Mouse (Mus musculus) right cerebral cortex, postnatal 4 days (tissue): Measurements from ENCODE around the gene Slc7a14.

Source experiments
- DNase-seq: peaks from one replicate; pipeline ENCODE4 v3.0.0-alpha.2; 2022

Slc7a14 gene

GRCm38 (mm10) chr3:31260964-31261346 is 49.2 kb downstream of the Slc7a14 start:
- DNase-seq: no peak

GRCm38 (mm10) chr3:31260329-31260963 is 49.7 kb downstream of the Slc7a14 start:
- DNase-seq: no peak

- no peak for DNase-seq
Observed at GRCm38 (mm10) chr3:31259553-31260255, 50.5 kb downstream of the Slc7a14 start.

- DNase-seq: no peak
Observed at GRCm38 (mm10) chr3:31254427-31254826, 55.8 kb downstream of the Slc7a14 start.

GRCm38 (mm10) chr3:31253862-31254261 is 56.3 kb downstream of the Slc7a14 start:
- no peak for DNase-seq

- DNase-seq: no peak
Observed at GRCm38 (mm10) chr3:31252566-31252965, 57.6 kb downstream of the Slc7a14 start.

GRCm38 (mm10) chr3:31243478-31243877 is 66.7 kb downstream of the Slc7a14 start:
- no peak for DNase-seq

GRCm38 (mm10) chr3:31240840-31241239 is 69.3 kb downstream of the Slc7a14 start:
- no peak for DNase-seq

GRCm38 (mm10) chr3:31239645-31240044 is 70.5 kb downstream of the Slc7a14 start:
- DNase-seq: no peak

GRCm38 (mm10) chr3:31237936-31238335 is 72.2 kb downstream of the Slc7a14 start:
- DNase-seq: no peak

- no peak for DNase-seq
Observed at GRCm38 (mm10) chr3:31236146-31236545, 74.0 kb downstream of the Slc7a14 start.

GRCm38 (mm10) chr3:31234356-31234755 is 75.8 kb downstream of the Slc7a14 start:
- DNase-seq: no peak

GRCm38 (mm10) chr3:31233746-31234312 is 76.3 kb downstream of the Slc7a14 start:
- no peak for DNase-seq

- DNase-seq: no peak
Observed at GRCm38 (mm10) chr3:31229281-31229680, 80.9 kb downstream of the Slc7a14 start.

- DNase-seq: no peak
Observed at GRCm38 (mm10) chr3:31228487-31228886, 81.7 kb downstream of the Slc7a14 start.

GRCm38 (mm10) chr3:31223551-31223950 is 86.6 kb downstream of the Slc7a14 start:
- no peak for DNase-seq

GRCm38 (mm10) chr3:31220040-31220439 is 90.1 kb downstream of the Slc7a14 start:
- no peak for DNase-seq

GRCm38 (mm10) chr3:31219483-31219882 is 90.7 kb downstream of the Slc7a14 start:
- DNase-seq: no peak

- DNase-seq: no peak
Observed at GRCm38 (mm10) chr3:31217523-31217922, 92.7 kb downstream of the Slc7a14 start.

GRCm38 (mm10) chr3:31213802-31214201 is 96.4 kb downstream of the Slc7a14 start:
- no peak for DNase-seq

- no peak for DNase-seq
Observed at GRCm38 (mm10) chr3:31212205-31213038, 97.8 kb downstream of the Slc7a14 start.

- no peak for DNase-seq
Observed at GRCm38 (mm10) chr3:31209001-31209400, 101.2 kb downstream of the Slc7a14 start.

- DNase-seq: no peak
Observed at GRCm38 (mm10) chr3:31208458-31208994, 101.7 kb downstream of the Slc7a14 start.
